Mouse (Mus musculus): Measurements from ENCODE around the gene Acap3. TPM values are rescaled to one million over a fixed set of nuclear protein-coding genes. Genes with fewer than 3 reads are reported as not detected.

The Acap3 gene
- polyA plus RNA-seq, 1 experiment from 2014 or later = 2.8 TPM

DNA sequence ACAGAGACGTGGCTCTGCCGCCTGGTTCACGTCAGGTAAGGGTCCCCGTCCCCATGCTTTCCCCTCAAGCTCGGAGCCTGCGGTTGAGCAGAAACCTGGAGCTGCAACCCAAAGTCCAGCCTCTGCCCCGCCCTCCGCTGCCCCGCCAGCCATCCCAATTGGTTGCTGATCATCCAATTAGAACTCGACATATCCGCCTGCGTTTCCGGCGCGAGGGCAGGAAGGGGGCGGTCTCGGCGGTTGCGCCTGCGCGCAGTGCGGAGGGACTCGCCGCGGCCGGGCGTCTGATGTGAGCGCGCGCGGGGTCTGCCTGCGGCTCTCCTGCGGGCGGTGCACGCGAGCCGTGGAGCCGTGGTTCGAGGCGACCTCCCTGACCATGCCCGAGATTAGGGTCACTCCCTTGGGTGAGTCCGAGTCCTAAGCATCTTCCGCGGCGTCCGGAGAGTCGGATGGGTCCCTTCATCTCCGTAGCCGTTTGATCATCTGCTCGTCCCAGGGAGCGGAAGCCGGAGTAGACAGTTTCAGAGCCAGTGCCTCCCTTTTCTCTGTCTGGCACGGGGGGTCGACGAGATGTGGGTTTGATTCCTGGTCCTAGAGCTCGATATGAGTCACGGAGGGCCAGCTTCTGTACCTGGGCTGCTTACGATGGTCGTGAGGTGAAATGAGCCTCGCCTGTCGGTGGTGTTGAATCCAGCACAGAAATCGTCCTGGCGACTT lies 22.1 kb upstream of the Acap3 start, which contains the start of the genes Cptp and Ints11:
Gene Cptp, minus strand, starts transcription at position 124 of the 717 bp plus-strand sequence.
Gene Ints11, plus strand, starts transcription at position 230 of the 717 bp plus-strand sequence.
- no peaks in the 10 kb centered on the region for H3K27me3 ChIP-seq (ENCODE audit: insufficient read depth, low read length)
- TF ChIP-seq CTCF (IDR thresholded peaks at IDR 0.05; ENCODE audit: low read depth) (peak; percentile 48), EP300 (IDR thresholded peaks at IDR 0.05; ENCODE audit: low read depth) (no peak)
- H3K36me3 ChIP-seq (replicated peaks; ENCODE audit: insufficient read depth, low read length) = peaks cover 32% of the 10 kb centered on the region
- H3K4me1 ChIP-seq (ENCODE audit: insufficient read depth) = peaks cover 21% of the 10 kb centered on the region
- ATAC-seq (peak; percentile 98), DNase-seq (peak; percentile 98)
- peak within 1 kb of the TSS; percentile 72 for H3K27ac ChIP-seq (ENCODE audit: low read depth)
- peak within 1 kb of the TSS; percentile 87 for H3K4me3 ChIP-seq (ENCODE audit: low read depth, low read length)
- 1% methylated on average over 63 of the region's 63 CpGs for WGBS (ENCODE audit: insufficient replicate concordance)
- H3K9me3 ChIP-seq (ENCODE audit: low read length) = no peaks in the 10 kb centered on the region
- H3K4me2 ChIP-seq (ENCODE audit: low read depth, low read length) = peak within 1 kb of the TSS; percentile 99
- H3K9ac ChIP-seq (replicated peaks) = peak within 1 kb of the TSS; percentile 88

GRCm38 (mm10) chr4:155871404-155871803 lies 20.2 kb upstream of the Acap3 start:
- H3K36me3 ChIP-seq (replicated peaks; ENCODE audit: insufficient read depth, low read length) = peaks cover 32% of the 10 kb centered on the region
- peaks cover 21% of the 10 kb centered on the region for H3K4me1 ChIP-seq (ENCODE audit: insufficient read depth)
- no peak for TF ChIP-seq CTCF (IDR thresholded peaks at IDR 0.05; ENCODE audit: low read depth)
- TF ChIP-seq EP300 (IDR thresholded peaks at IDR 0.05; ENCODE audit: low read depth) = no peak
- no peak overlapping the region for H3K4me3 ChIP-seq (ENCODE audit: low read depth, low read length)
- DNase-seq (no peak), ATAC-seq (no peak)
- 77% methylated on average over 7 of the region's 7 CpGs for WGBS (ENCODE audit: insufficient replicate concordance)
- H3K9ac ChIP-seq (replicated peaks) = no peak overlapping the region
- no peak overlapping the region for H3K4me2 ChIP-seq (ENCODE audit: low read depth, low read length)
- no peak overlapping the region for H3K27ac ChIP-seq (ENCODE audit: low read depth)
- H3K27me3 ChIP-seq (ENCODE audit: insufficient read depth, low read length) = no peaks in the 10 kb centered on the region
- no peaks in the 10 kb centered on the region for H3K9me3 ChIP-seq (ENCODE audit: low read length)

DNA sequence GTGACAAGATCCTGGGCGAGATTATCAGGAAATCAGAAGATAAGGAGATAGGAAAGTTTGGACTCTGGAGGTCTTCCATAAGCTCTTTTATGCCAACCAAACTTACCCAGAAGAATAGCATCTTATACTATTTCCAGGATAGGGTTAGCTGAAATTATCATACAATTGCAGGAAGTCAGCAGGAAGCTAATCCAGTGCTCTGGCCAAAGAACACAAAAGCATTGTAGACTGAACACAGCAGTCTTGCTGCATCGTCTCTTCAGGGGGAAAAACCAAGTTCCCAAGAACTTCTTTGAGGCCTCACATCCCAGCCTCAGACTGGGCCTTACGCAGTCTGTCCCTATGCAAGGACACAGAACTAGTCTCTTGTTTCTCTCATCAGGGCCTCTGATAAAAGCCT lies 8.0 kb upstream of the Acap3 start:
- Histone ChIP-seq H3K36me3 (replicated peaks; ENCODE audit: insufficient read depth, low read length) (peaks cover 34% of the 10 kb centered on the region), H3K4me1 (ENCODE audit: insufficient read depth) (no peaks in the 10 kb centered on the region), H3K4me2 (ENCODE audit: low read depth, low read length) (no peak overlapping the region), H3K4me3 (ENCODE audit: low read depth, low read length) (no peak overlapping the region), H3K27ac (ENCODE audit: low read depth) (no peak overlapping the region), H3K9me3 (ENCODE audit: low read length) (no peaks in the 10 kb centered on the region), H3K9ac (replicated peaks) (no peak overlapping the region), H3K27me3 (ENCODE audit: insufficient read depth, low read length) (no peaks in the 10 kb centered on the region)
- ATAC-seq (peak; percentile 40; the same call in 1 of the 2 replicates), DNase-seq (no peak)
- 76% methylated on average over 3 of the region's 3 CpGs for WGBS (ENCODE audit: insufficient replicate concordance)
- TF ChIP-seq CTCF (IDR thresholded peaks at IDR 0.05; ENCODE audit: low read depth) (no peak), EP300 (IDR thresholded peaks at IDR 0.05; ENCODE audit: low read depth) (no peak)

GRCm38 (mm10) chr4:155886330-155886729 lies 5.3 kb upstream of the Acap3 start:
- peaks cover 40% of the 10 kb centered on the region for H3K36me3 ChIP-seq (replicated peaks; ENCODE audit: insufficient read depth, low read length)
- no peak overlapping the region for H3K4me2 ChIP-seq (ENCODE audit: low read depth, low read length)
- 74% methylated on average over 5 of the region's 5 CpGs for WGBS (ENCODE audit: insufficient replicate concordance)
- TF ChIP-seq CTCF (IDR thresholded peaks at IDR 0.05; ENCODE audit: low read depth) (no peak), EP300 (IDR thresholded peaks at IDR 0.05; ENCODE audit: low read depth) (no peak)
- DNase-seq = no peak
- H3K9me3 ChIP-seq (ENCODE audit: low read length) = no peaks in the 10 kb centered on the region
- peaks cover 11% of the 10 kb centered on the region for H3K4me1 ChIP-seq (ENCODE audit: insufficient read depth)
- no peaks in the 10 kb centered on the region for H3K27me3 ChIP-seq (ENCODE audit: insufficient read depth, low read length)
- H3K27ac ChIP-seq (ENCODE audit: low read depth) = no peak overlapping the region
- no peak overlapping the region for H3K4me3 ChIP-seq (ENCODE audit: low read depth, low read length)
- no peak overlapping the region for H3K9ac ChIP-seq (replicated peaks)
- peak; percentile 37; the same call in 1 of the 2 replicates for ATAC-seq

DNA sequence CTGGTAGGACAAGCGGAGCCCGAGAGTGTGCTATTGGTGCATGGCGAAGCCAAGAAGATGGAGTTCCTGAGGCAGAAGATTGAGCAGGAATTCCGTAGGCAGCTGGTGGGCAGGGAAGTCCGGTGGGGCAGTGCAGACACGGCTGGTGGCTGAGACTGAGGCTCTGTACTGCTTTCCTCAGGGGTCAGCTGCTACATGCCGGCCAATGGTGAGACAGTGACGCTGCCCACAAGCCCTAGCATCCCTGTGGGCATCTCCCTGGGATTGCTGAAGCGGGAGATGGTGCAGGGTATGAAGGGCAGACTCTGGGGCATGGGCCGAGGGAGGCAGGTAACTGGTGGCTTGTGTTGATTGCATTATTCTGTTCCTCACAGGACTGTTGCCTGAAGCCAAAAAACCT lies 3.9 kb upstream of the Acap3 start:
- Histone ChIP-seq H3K9me3 (ENCODE audit: low read length) (no peaks in the 10 kb centered on the region), H3K4me3 (ENCODE audit: low read depth, low read length) (no peak overlapping the region), H3K27me3 (ENCODE audit: insufficient read depth, low read length) (no peaks in the 10 kb centered on the region), H3K4me1 (ENCODE audit: insufficient read depth) (peaks cover 15% of the 10 kb centered on the region), H3K27ac (ENCODE audit: low read depth) (no peak overlapping the region), H3K9ac (replicated peaks) (no peak overlapping the region), H3K4me2 (ENCODE audit: low read depth, low read length) (no peak overlapping the region), H3K36me3 (replicated peaks; ENCODE audit: insufficient read depth, low read length) (peaks cover 40% of the 10 kb centered on the region)
- WGBS (ENCODE audit: insufficient replicate concordance) = 91% methylated on average over 10 of the region's 10 CpGs
- DNase-seq (no peak), ATAC-seq (no peak)
- TF ChIP-seq EP300 (IDR thresholded peaks at IDR 0.05; ENCODE audit: low read depth) (no peak), CTCF (IDR thresholded peaks at IDR 0.05; ENCODE audit: low read depth) (no peak)

GRCm38 (mm10) chr4:155888181-155888580 lies 3.4 kb upstream of the Acap3 start:
- no peak for ATAC-seq
- Histone ChIP-seq H3K27ac (ENCODE audit: low read depth) (no peak overlapping the region), H3K4me3 (ENCODE audit: low read depth, low read length) (no peak overlapping the region), H3K4me1 (ENCODE audit: insufficient read depth) (peaks cover 19% of the 10 kb centered on the region), H3K36me3 (replicated peaks; ENCODE audit: insufficient read depth, low read length) (peaks cover 40% of the 10 kb centered on the region), H3K9ac (replicated peaks) (no peak overlapping the region), H3K9me3 (ENCODE audit: low read length) (no peaks in the 10 kb centered on the region), H3K4me2 (ENCODE audit: low read depth, low read length) (no peak overlapping the region), H3K27me3 (ENCODE audit: insufficient read depth, low read length) (no peaks in the 10 kb centered on the region)
- DNase-seq = no peak
- no peak for TF ChIP-seq CTCF (IDR thresholded peaks at IDR 0.05; ENCODE audit: low read depth)
- TF ChIP-seq EP300 (IDR thresholded peaks at IDR 0.05; ENCODE audit: low read depth) = no peak
- WGBS (ENCODE audit: insufficient replicate concordance) = 90% methylated on average over 9 of the region's 9 CpGs

Data from liver, postnatal 0 days (tissue).